Mouse (Mus musculus) megakaryocyte, embryonic 14.5 days (primary cell): ENCODE data around the gene Ypel2.

ENCODE experiments used
- FLI1 ChIP-seq: IDR thresholded peaks from 2 replicates; pipeline ENCODE4 v1.6.1; 2012; ENCODE audit warnings: low read length, inconsistent platforms, mixed read lengths
- GATA1 ChIP-seq: IDR thresholded peaks from 3 replicates; pipeline ENCODE4 v1.6.1; 2012; ENCODE audit warnings: mixed read lengths, low read length, inconsistent platforms, borderline replicate concordance

- TF ChIP-seq GATA1 (no peak), FLI1 (no peak)
These were observed 100.4 kb downstream of the Ypel2 start for GRCm38 (mm10) chr11:86892996-86893670.
